Mouse (Mus musculus): ENCODE data around the gene Clec16a. TPM values are rescaled to one million over a fixed set of nuclear protein-coding genes. Genes with fewer than 3 reads are reported as not detected.

The Clec16a gene
- polyA plus RNA-seq, 1 experiment from 2014 or later: 31.0 TPM

- no peaks in the 10 kb centered on the region for H3K27me3 ChIP-seq (ENCODE audit: control insufficient read depth, insufficient read depth, low read length)
- 57% methylated on average over 6 of the region's 6 CpGs for WGBS
These were observed 144.7 kb downstream of the Clec16a start for GRCm38 (mm10) chr16:10689748-10690318.

GRCm38 (mm10) chr16:10690442-10690841, 145.3 kb downstream of the Clec16a start:
- peaks cover 12% of the 10 kb centered on the region for H3K4me1 ChIP-seq (ENCODE audit: control insufficient read depth, insufficient read depth, low read length)
- H3K4me3 ChIP-seq (replicated peaks; ENCODE audit: low read length): no peak overlapping the region
- no peak overlapping the region for H3K9ac ChIP-seq (ENCODE audit: low read length)
- no peaks in the 10 kb centered on the region for H3K36me3 ChIP-seq (ENCODE audit: control insufficient read depth, insufficient read depth, low read length)
- no peak overlapping the region for H3K4me2 ChIP-seq (ENCODE audit: low read depth, low read length)
- no peak for ATAC-seq (ENCODE audit: insufficient read depth, low FRiP score)
- H3K27me3 ChIP-seq (ENCODE audit: control insufficient read depth, insufficient read depth, low read length): no peaks in the 10 kb centered on the region
- 73% methylated on average over 3 of the region's 3 CpGs for WGBS
- no peak overlapping the region for H3K27ac ChIP-seq (ENCODE audit: low read length)
- no peaks in the 10 kb centered on the region for H3K9me3 ChIP-seq (replicated peaks; ENCODE audit: control insufficient read depth, low read length)

More at GRCm38 (mm10) chr16:10689748-10690318, 144.7 kb downstream of the Clec16a start:
- no peak overlapping the region for H3K9ac ChIP-seq (ENCODE audit: low read length)
- no peaks in the 10 kb centered on the region for H3K9me3 ChIP-seq (replicated peaks; ENCODE audit: control insufficient read depth, low read length)
- H3K36me3 ChIP-seq (ENCODE audit: control insufficient read depth, insufficient read depth, low read length): no peaks in the 10 kb centered on the region
- 0 out of 2 replicates have a peak overlapping the region, but pooled peaks have one; percentile 13 for H3K27ac ChIP-seq (ENCODE audit: low read length)
- peak; percentile 56; the same call in 1 of the 2 replicates for ATAC-seq (ENCODE audit: insufficient read depth, low FRiP score)
- H3K4me1 ChIP-seq (ENCODE audit: control insufficient read depth, insufficient read depth, low read length): peaks cover 8% of the 10 kb centered on the region
- H3K4me2 ChIP-seq (ENCODE audit: low read depth, low read length): no peak overlapping the region
- no peak overlapping the region for H3K4me3 ChIP-seq (replicated peaks; ENCODE audit: low read length)

DNA sequence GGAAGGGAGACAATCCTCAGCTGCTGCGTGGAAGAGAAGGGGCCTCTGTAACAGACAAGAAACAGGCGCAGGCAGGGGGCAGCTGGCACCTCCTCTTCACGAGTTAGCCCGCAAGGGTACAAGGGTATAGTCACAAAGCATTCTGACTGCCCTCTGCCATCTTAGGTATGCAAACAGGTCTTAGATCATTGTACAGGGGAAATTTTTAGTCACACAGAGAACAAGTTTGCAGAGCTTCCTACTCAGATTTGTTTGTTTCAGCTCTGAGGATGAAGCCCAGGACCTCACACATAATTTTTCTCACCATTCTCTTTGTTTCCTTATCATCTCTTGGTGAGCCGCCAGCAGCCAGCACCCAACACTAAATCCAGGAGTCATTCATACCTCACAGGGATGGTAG, 146.6 kb downstream of the Clec16a start:
- H3K9ac ChIP-seq (ENCODE audit: low read length): no peak overlapping the region
- WGBS: 71% methylated on average over 5 of the region's 5 CpGs

GRCm38 (mm10) chr16:10692848-10693247, 147.7 kb downstream of the Clec16a start:
- no peaks in the 10 kb centered on the region for H3K27me3 ChIP-seq (ENCODE audit: control insufficient read depth, insufficient read depth, low read length)
- no peak overlapping the region for H3K4me3 ChIP-seq (replicated peaks; ENCODE audit: low read length)
- H3K9ac ChIP-seq (ENCODE audit: low read length): no peak overlapping the region
- H3K4me1 ChIP-seq (ENCODE audit: control insufficient read depth, insufficient read depth, low read length): peaks cover 12% of the 10 kb centered on the region
- H3K9me3 ChIP-seq (replicated peaks; ENCODE audit: control insufficient read depth, low read length): no peaks in the 10 kb centered on the region
- no peak overlapping the region for H3K27ac ChIP-seq (ENCODE audit: low read length)
- 88% methylated on average over 8 of the region's 8 CpGs for WGBS
- no peak for ATAC-seq (ENCODE audit: insufficient read depth, low FRiP score)
- no peak overlapping the region for H3K4me2 ChIP-seq (ENCODE audit: low read depth, low read length)
- no peaks in the 10 kb centered on the region for H3K36me3 ChIP-seq (ENCODE audit: control insufficient read depth, insufficient read depth, low read length)

More for the DNA sequence above, 146.6 kb downstream of the Clec16a start:
- no peak overlapping the region for H3K27ac ChIP-seq (ENCODE audit: low read length)
- no peak overlapping the region for H3K4me2 ChIP-seq (ENCODE audit: low read depth, low read length)
- H3K27me3 ChIP-seq (ENCODE audit: control insufficient read depth, insufficient read depth, low read length): no peaks in the 10 kb centered on the region
- no peaks in the 10 kb centered on the region for H3K9me3 ChIP-seq (replicated peaks; ENCODE audit: control insufficient read depth, low read length)
- peaks cover 12% of the 10 kb centered on the region for H3K4me1 ChIP-seq (ENCODE audit: control insufficient read depth, insufficient read depth, low read length)
- ATAC-seq (ENCODE audit: insufficient read depth, low FRiP score): no peak
- no peak overlapping the region for H3K4me3 ChIP-seq (replicated peaks; ENCODE audit: low read length)
- no peaks in the 10 kb centered on the region for H3K36me3 ChIP-seq (ENCODE audit: control insufficient read depth, insufficient read depth, low read length)

DNA sequence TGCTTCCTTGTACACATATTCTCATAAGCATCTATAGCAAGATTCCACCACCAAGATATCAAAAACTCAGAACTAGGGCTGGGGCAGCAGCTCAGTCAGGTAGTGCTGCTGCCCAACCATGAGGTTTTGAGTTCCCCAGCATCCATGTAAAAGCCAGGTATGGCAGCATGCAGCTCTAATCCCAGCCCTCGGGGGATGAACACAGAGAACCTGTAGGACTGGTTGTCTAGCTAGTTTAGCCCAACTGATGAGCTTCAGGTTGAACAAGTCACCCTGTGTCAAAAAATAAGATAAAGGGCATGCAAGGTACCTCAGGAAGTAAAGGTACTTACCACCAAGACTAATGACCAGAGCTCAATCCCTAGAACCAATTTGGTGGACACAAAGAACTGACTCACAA, 148.3 kb downstream of the Clec16a start:
- Histone ChIP-seq H3K27me3 (ENCODE audit: control insufficient read depth, insufficient read depth, low read length) (no peaks in the 10 kb centered on the region), H3K36me3 (ENCODE audit: control insufficient read depth, insufficient read depth, low read length) (no peaks in the 10 kb centered on the region), H3K4me2 (ENCODE audit: low read depth, low read length) (no peak overlapping the region), H3K9me3 (replicated peaks; ENCODE audit: control insufficient read depth, low read length) (no peaks in the 10 kb centered on the region), H3K4me1 (ENCODE audit: control insufficient read depth, insufficient read depth, low read length) (peaks cover 12% of the 10 kb centered on the region), H3K27ac (ENCODE audit: low read length) (no peak overlapping the region), H3K9ac (ENCODE audit: low read length) (no peak overlapping the region), H3K4me3 (replicated peaks; ENCODE audit: low read length) (no peak overlapping the region)
- WGBS: 66% methylated on average over 1 of the region's 1 CpGs
- no peak for ATAC-seq (ENCODE audit: insufficient read depth, low FRiP score)

GRCm38 (mm10) chr16:10694414-10694851, 149.3 kb downstream of the Clec16a start:
- Histone ChIP-seq H3K9me3 (replicated peaks; ENCODE audit: control insufficient read depth, low read length) (no peaks in the 10 kb centered on the region), H3K4me3 (replicated peaks; ENCODE audit: low read length) (no peak overlapping the region), H3K4me1 (ENCODE audit: control insufficient read depth, insufficient read depth, low read length) (peaks cover 12% of the 10 kb centered on the region), H3K9ac (ENCODE audit: low read length) (no peak overlapping the region), H3K36me3 (ENCODE audit: control insufficient read depth, insufficient read depth, low read length) (no peaks in the 10 kb centered on the region), H3K27me3 (ENCODE audit: control insufficient read depth, insufficient read depth, low read length) (no peaks in the 10 kb centered on the region), H3K4me2 (ENCODE audit: low read depth, low read length) (no peak overlapping the region), H3K27ac (ENCODE audit: low read length) (no peak overlapping the region)
- peak; percentile 51; the same call in 1 of the 2 replicates for ATAC-seq (ENCODE audit: insufficient read depth, low FRiP score)
- 23% methylated on average over 11 of the region's 11 CpGs for WGBS

DNA sequence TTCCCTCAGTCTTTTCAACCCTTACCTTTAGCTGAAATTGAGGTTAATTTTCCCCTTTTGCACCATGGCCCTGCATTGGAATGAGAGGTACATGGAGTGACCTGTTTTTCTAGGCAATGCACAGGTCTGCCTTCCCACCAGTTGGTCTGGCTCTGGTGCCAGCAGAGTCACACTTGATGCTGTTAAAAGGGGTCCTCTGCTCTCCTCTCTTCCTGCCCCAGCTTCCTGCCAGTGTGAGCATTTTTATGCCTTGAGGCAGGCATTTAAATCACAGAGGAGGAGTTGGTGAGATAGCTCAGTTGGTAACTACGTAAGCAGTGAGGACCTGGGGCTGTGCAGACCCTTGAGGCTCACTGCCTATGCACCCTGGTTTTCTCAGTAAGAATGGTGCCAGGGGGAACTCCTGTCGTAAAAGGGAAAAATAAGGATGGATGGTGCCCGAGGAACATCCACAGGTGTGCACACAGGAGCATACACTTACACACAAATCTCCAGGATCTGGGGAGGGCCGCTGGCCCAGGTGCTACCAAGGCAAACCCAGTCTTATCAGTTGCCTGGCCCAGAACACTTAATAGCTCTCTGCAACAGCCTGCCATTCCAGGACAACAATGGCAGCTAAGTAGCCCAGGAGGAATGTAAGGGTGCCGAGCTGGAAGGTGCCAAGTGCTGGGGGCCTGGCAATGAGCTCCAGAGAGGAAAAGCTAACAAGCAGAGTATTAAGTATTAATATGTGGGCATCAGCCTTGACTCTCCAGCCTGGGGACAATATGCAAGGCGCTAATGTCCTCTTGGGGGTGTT, 152.9 kb downstream of the Clec16a start:
- Histone ChIP-seq H3K27me3 (ENCODE audit: control insufficient read depth, insufficient read depth, low read length) (no peaks in the 10 kb centered on the region), H3K4me1 (ENCODE audit: control insufficient read depth, insufficient read depth, low read length) (peaks cover 12% of the 10 kb centered on the region), H3K9ac (ENCODE audit: low read length) (no peak overlapping the region), H3K9me3 (replicated peaks; ENCODE audit: control insufficient read depth, low read length) (no peaks in the 10 kb centered on the region), H3K4me3 (replicated peaks; ENCODE audit: low read length) (no peak overlapping the region), H3K36me3 (ENCODE audit: control insufficient read depth, insufficient read depth, low read length) (no peaks in the 10 kb centered on the region), H3K4me2 (ENCODE audit: low read depth, low read length) (no peak overlapping the region), H3K27ac (ENCODE audit: low read length) (no peak overlapping the region)
- no peak for ATAC-seq (ENCODE audit: insufficient read depth, low FRiP score)
- WGBS: 62% methylated on average over 6 of the region's 6 CpGs

DNA sequence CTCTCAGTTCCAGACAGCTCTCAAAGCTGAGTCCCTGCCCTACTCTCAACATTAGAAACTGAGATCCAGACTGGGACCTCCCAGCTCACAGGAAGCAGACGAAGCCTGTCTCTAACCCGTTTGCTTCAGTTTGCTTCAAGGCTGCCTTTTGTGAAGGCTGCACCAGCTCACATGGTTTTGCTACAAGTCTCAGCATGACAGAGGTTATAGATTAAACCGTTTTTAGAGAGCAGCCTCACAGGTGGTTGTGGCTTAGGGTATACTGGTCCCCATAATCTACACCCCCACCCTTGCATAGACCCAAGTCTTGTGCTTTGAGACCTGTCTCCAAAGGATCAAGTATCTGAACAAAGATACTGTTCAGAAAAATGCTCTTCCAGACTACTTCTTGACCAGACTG, 154.2 kb downstream of the Clec16a start:
- no peaks in the 10 kb centered on the region for H3K27me3 ChIP-seq (ENCODE audit: control insufficient read depth, insufficient read depth, low read length)
- H3K4me3 ChIP-seq (replicated peaks; ENCODE audit: low read length): no peak overlapping the region
- no peaks in the 10 kb centered on the region for H3K9me3 ChIP-seq (replicated peaks; ENCODE audit: control insufficient read depth, low read length)
- no peak for ATAC-seq (ENCODE audit: insufficient read depth, low FRiP score)
- H3K36me3 ChIP-seq (ENCODE audit: control insufficient read depth, insufficient read depth, low read length): no peaks in the 10 kb centered on the region
- WGBS: 56% methylated on average over 3 of the region's 3 CpGs
- no peak overlapping the region for H3K27ac ChIP-seq (ENCODE audit: low read length)
- H3K9ac ChIP-seq (ENCODE audit: low read length): no peak overlapping the region
- no peak overlapping the region for H3K4me2 ChIP-seq (ENCODE audit: low read depth, low read length)
- H3K4me1 ChIP-seq (ENCODE audit: control insufficient read depth, insufficient read depth, low read length): peaks cover 13% of the 10 kb centered on the region

- no peak overlapping the region for H3K27ac ChIP-seq (ENCODE audit: low read length)
- no peak for ATAC-seq (ENCODE audit: insufficient read depth, low FRiP score)
- WGBS: 56% methylated on average over 2 of the region's 2 CpGs
These were observed 155.0 kb downstream of the Clec16a start for GRCm38 (mm10) chr16:10700160-10700559.

More at GRCm38 (mm10) chr16:10700160-10700559, 155.0 kb downstream of the Clec16a start:
- no peak overlapping the region for H3K4me2 ChIP-seq (ENCODE audit: low read depth, low read length)
- H3K9me3 ChIP-seq (replicated peaks; ENCODE audit: control insufficient read depth, low read length): no peaks in the 10 kb centered on the region
- peaks cover 5% of the 10 kb centered on the region for H3K4me1 ChIP-seq (ENCODE audit: control insufficient read depth, insufficient read depth, low read length)
- H3K4me3 ChIP-seq (replicated peaks; ENCODE audit: low read length): no peak overlapping the region
- H3K36me3 ChIP-seq (ENCODE audit: control insufficient read depth, insufficient read depth, low read length): no peaks in the 10 kb centered on the region
- H3K27me3 ChIP-seq (ENCODE audit: control insufficient read depth, insufficient read depth, low read length): no peaks in the 10 kb centered on the region
- no peak overlapping the region for H3K9ac ChIP-seq (ENCODE audit: low read length)
